Mouse (Mus musculus) limb, embryonic 14.5 days (tissue): Measurements from ENCODE around the gene Mst1r. TPM values are rescaled to one million over a fixed set of nuclear protein-coding genes. Genes with fewer than 3 reads are reported as not detected.
A peak's percentile ranks its signal among the peaks of the same experiment; 100 is the strongest.

Experiments
- ATAC-seq: fragments of 200-750 bp; cut with Nextera tagmentation; 2 replicates; pipeline ENCODE4 v1.8.0; 2017; ENCODE audit warnings: low read depth, moderate number of reproducible peaks, moderate TSS enrichment; ENCODE audit not compliant: low FRiP score
- DNase-seq: peaks from one replicate; pipeline ENCODE4 v3.0.0-alpha.2; 2015; ENCODE audit warnings: low spot score
- H3K27ac ChIP-seq: fragments of 300-500 bp; sonication (generic); replicated peaks from 2 replicates; pipeline ENCODE4 v1.5.1; 2014; ENCODE audit warnings: low read depth, mild to moderate bottlenecking, low read length, moderate library complexity, mixed read lengths
- H3K27me3 ChIP-seq: fragments of 300-500 bp; sonication (generic); 2 replicates; pipeline ENCODE4 v1.6.1; 2014; ENCODE audit warnings: low read length, mixed read lengths; ENCODE audit not compliant: control insufficient read depth, insufficient read depth
- H3K36me3 ChIP-seq: fragments of 300-500 bp; sonication (generic); 2 replicates; pipeline ENCODE4 v1.6.1; 2014; ENCODE audit warnings: mild to moderate bottlenecking, low read length, moderate library complexity, mixed read lengths; ENCODE audit not compliant: control insufficient read depth, insufficient read depth
- H3K4me1 ChIP-seq: fragments of 300-500 bp; sonication (generic); 2 replicates; pipeline ENCODE4 v1.6.1; 2014; ENCODE audit warnings: antibody characterized with exemption, low read length, mixed read lengths; ENCODE audit not compliant: control insufficient read depth, insufficient read depth
- H3K4me2 ChIP-seq: fragments of 300-500 bp; sonication (generic); replicated peaks from 2 replicates; pipeline ENCODE4 v1.6.1; 2014; ENCODE audit warnings: low read depth, mild to moderate bottlenecking, low read length, moderate library complexity; ENCODE audit not compliant: severe bottlenecking
- H3K4me3 ChIP-seq: fragments of 300-500 bp; sonication (generic); replicated peaks from 2 replicates; pipeline ENCODE4 v1.5.1; 2014; ENCODE audit warnings: low read length
- H3K9ac ChIP-seq: fragments of 300-500 bp; sonication (generic); 2 replicates; pipeline ENCODE4 v1.6.1; 2014; ENCODE audit warnings: mild to moderate bottlenecking, low read depth, low read length, moderate library complexity; ENCODE audit not compliant: severe bottlenecking
- H3K9me3 ChIP-seq: fragments of 300-500 bp; sonication (generic); 2 replicates; pipeline ENCODE4 v1.6.1; 2016; ENCODE audit warnings: low read length; ENCODE audit not compliant: control insufficient read depth
- POLR2A ChIP-seq: fragments of 200-500 bp; IDR thresholded peaks from 2 replicates; pipeline ENCODE4 v1.8.0; 2012; ENCODE audit warnings: inconsistent platforms, mild to moderate bottlenecking, moderate library complexity, borderline replicate concordance; ENCODE audit not compliant: insufficient read depth, insufficient read length; ENCODE audit errors: extremely low read depth
- WGBS: fragments of 180-500 bp; shearing (Covaris S2); extraction: QIAGEN DNeasy Blood & Tissue Kit; methylation state at CpG from one replicate; pipeline ENCODE4 v1.1.7; 2014; 5-methylcytosine and 5-hydroxymethylcytosine counted together
- polyA plus RNA-seq, 2 experiments: library from polyadenylated mRNA; depleted of rRNA in 1 of 2; stranded (reverse) in 1 of 2; unstranded in 1 of 2; fragments of >200 nt; fragmentation: Nextera tagmentation in 1 of 2; extraction: Ambion mirVana in 1 of 2; gene quantifications; 2 replicates each; pipeline versions ENCODE4 v1.2.1 to v1.2.3; 2012 to 2014

Mst1r gene
- polyA plus RNA-seq, 2 experiments: 1.4 to 14.1 TPM

- ATAC-seq: peak; percentile 60
- peaks cover 36% of the 10 kb centered on the region for H3K4me1 ChIP-seq
- H3K36me3 ChIP-seq: peaks cover 14% of the 10 kb centered on the region; the same call in 1 of the 2 replicates
- no peak overlapping the region for H3K4me2 ChIP-seq
- no peak for TF ChIP-seq POLR2A
- H3K27me3 ChIP-seq: peaks cover 12% of the 10 kb centered on the region; the same call in 1 of the 2 replicates
- DNase-seq: peak; percentile 88
- H3K27ac ChIP-seq: no peak overlapping the region
- no peaks in the 10 kb centered on the region for H3K9me3 ChIP-seq
- 10% methylated on average over 4 of the region's 4 CpGs for WGBS
- H3K4me3 ChIP-seq: no peak overlapping the region
- H3K9ac ChIP-seq: no peak overlapping the region
Measured at GRCm38 (mm10) chr9:107904726-107905125, 1.9 kb upstream of the Mst1r start.

DNA sequence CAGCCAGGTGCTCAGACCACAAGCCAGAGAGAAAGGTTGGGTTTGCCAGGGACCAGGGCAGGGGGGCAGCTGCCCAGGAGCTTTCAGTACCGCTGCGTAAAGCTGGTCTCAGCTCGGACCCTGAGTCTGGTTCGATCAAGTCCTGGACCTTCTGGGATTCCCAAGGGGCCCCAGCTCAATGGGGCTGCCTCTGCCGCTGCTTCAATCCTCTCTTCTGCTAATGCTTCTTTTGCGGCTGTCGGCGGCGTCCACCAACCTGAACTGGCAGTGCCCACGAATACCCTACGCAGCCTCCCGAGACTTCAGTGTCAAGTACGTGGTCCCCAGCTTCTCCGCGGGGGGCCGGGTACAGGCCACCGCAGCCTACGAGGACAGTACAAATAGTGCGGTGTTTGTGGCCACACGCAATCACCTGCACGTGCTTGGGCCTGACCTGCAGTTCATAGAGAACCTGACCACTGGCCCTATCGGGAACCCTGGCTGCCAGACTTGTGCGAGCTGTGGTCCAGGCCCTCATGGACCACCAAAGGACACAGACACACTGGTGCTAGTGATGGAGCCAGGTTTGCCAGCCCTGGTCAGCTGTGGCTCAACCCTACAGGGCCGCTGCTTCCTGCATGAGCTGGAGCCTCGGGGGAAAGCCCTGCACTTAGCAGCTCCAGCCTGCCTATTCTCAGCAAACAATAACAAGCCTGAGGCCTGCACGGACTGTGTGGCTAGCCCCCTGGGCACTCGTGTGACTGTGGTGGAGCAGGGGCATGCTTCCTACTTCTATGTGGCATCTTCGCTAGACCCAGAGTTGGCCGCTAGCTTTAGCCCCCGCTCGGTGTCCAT is 511 bp downstream of the Mst1r start:
- Histone ChIP-seq H3K9ac (peak overlapping the region; percentile 52), H3K36me3 (0 out of 2 replicates have a peak, but pooled peaks cover 7% of the 10 kb centered on the region), H3K4me1 (peaks cover 33% of the 10 kb centered on the region), H3K4me2 (peak overlapping the region; percentile 74), H3K9me3 (no peaks in the 10 kb centered on the region), H3K27me3 (no peaks in the 10 kb centered on the region), H3K27ac (peak overlapping the region; percentile 39; the same call in 1 of the 2 replicates), H3K4me3 (peak overlapping the region; percentile 43)
- DNase-seq (no peak), ATAC-seq (no peak; the same call in 1 of the 2 replicates)
- 48% methylated on average over 31 of the region's 31 CpGs for WGBS
- TF ChIP-seq POLR2A: no peak

GRCm38 (mm10) chr9:107907801-107908120 is 1.1 kb downstream of the Mst1r start:
- H3K27ac ChIP-seq: no peak overlapping the region
- 0 out of 2 replicates have a peak, but pooled peaks cover 1% of the 10 kb centered on the region for H3K36me3 ChIP-seq
- peaks cover 33% of the 10 kb centered on the region for H3K4me1 ChIP-seq
- WGBS: 73% methylated on average over 14 of the region's 14 CpGs
- H3K9me3 ChIP-seq: no peaks in the 10 kb centered on the region
- peak overlapping the region; percentile 74 for H3K4me2 ChIP-seq
- DNase-seq (no peak), ATAC-seq (no peak)
- H3K4me3 ChIP-seq: peak overlapping the region; percentile 43
- H3K9ac ChIP-seq: peak overlapping the region; percentile 25; the same call in 1 of the 2 replicates
- no peaks in the 10 kb centered on the region for H3K27me3 ChIP-seq
- TF ChIP-seq POLR2A: no peak

GRCm38 (mm10) chr9:107908410-107909158 is 1.9 kb downstream of the Mst1r start:
- Histone ChIP-seq H3K27me3 (no peaks in the 10 kb centered on the region), H3K9ac (peak overlapping the region; percentile 26; the same call in 1 of the 2 replicates), H3K36me3 (no peaks in the 10 kb centered on the region), H3K27ac (no peak overlapping the region), H3K4me2 (peak overlapping the region; percentile 74), H3K9me3 (no peaks in the 10 kb centered on the region), H3K4me1 (peaks cover 33% of the 10 kb centered on the region), H3K4me3 (peak overlapping the region; percentile 43)
- ATAC-seq (no peak), DNase-seq (peak; percentile 20)
- TF ChIP-seq POLR2A: no peak
- WGBS: 37% methylated on average over 18 of the region's 18 CpGs

DNA sequence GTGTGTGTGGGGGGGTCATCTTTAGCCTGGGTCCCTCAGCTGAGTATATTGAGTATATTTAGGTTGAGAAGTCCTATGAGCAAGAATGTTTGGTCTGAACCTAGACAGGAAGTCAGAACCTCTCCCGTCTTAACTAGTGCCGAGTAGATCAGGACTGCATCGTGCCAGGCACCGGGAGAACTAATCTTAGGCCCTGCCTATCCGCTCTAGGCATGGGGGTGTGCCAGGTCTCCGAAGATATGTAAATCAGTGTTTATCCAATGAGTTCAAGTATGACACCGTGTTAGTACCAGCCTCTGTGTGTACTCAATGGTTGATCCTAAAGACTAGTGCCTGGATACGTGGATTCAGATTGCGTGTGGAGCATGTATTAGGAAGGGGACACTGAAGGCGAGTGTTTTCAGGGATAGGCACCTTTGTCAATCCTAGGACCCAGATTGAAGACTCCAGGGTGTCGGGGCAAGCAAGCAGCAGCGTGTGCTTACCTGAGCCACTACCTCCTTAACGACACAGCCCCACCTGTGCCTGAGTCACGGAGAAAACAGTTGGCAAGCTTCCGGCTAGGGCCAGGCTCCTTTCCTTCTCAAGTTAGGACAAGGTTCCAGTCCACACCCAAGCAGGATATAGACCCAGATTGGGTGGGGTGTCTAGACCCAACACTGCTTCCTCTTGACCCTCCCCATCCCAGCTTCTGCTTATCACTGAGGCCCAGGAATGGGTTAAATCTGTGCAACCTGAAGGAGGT is 3.5 kb downstream of the Mst1r start:
- peaks cover 33% of the 10 kb centered on the region for H3K4me1 ChIP-seq
- no peak for DNase-seq
- no peaks in the 10 kb centered on the region for H3K9me3 ChIP-seq
- no peak for ATAC-seq
- H3K4me3 ChIP-seq: no peak overlapping the region
- 85% methylated on average over 15 of the region's 15 CpGs for WGBS
- H3K27ac ChIP-seq: no peak overlapping the region
- no peak overlapping the region for H3K9ac ChIP-seq
- no peak for TF ChIP-seq POLR2A
- no peaks in the 10 kb centered on the region for H3K27me3 ChIP-seq
- H3K36me3 ChIP-seq: 0 out of 2 replicates have a peak, but pooled peaks cover 4% of the 10 kb centered on the region
- no peak overlapping the region for H3K4me2 ChIP-seq
